Mouse (Mus musculus): ENCODE results near the gene Dgkg. TPM values are rescaled to one million over a fixed set of nuclear protein-coding genes. Genes with fewer than 3 reads are reported as not detected.

Dgkg gene
- polyA plus RNA-seq, 2 experiments = 0.28 to 0.46 TPM

GRCm38 (mm10) chr16:22479322-22479721, 177.7 kb downstream of the Dgkg start:
- Histone ChIP-seq H3K9ac (replicated peaks) (no peak overlapping the region), H3K9me3 (ENCODE audit: control insufficient read depth, low read length) (no peaks in the 10 kb centered on the region), H3K27me3 (ENCODE audit: control insufficient read depth, insufficient read depth, low read length) (no peaks in the 10 kb centered on the region), H3K4me1 (replicated peaks; ENCODE audit: control insufficient read depth in 2 of 2, insufficient read depth in 2 of 2, low read length in 1 of 2) (no peaks in the 10 kb centered on the region), H3K36me3 (replicated peaks; ENCODE audit: control insufficient read depth, insufficient read depth, low read depth) (no peaks in the 10 kb centered on the region), H3K4me2 (ENCODE audit: low read depth) (no peak overlapping the region), H3K4me3 (ENCODE audit: insufficient read depth in 1 of 2, low read depth in 2 of 2, low read length in 2 of 2) (no peak overlapping the region), H3K27ac (no peak overlapping the region)
- no peak for DNase-seq (ENCODE audit: low read depth in 3 of 3, low spot score in 3 of 3)
- no peak for TF ChIP-seq EP300 (IDR thresholded peaks at IDR 0.05; ENCODE audit: low read depth)
- TF ChIP-seq CTCF (IDR thresholded peaks at IDR 0.05; ENCODE audit: low read depth) = no peak
- 24% methylated on average over 8 of the region's 8 CpGs for WGBS (ENCODE audit: insufficient replicate concordance)
- ATAC-seq (ENCODE audit: insufficient read depth) = no peak

GRCm38 (mm10) chr16:22471728-22472127, 185.3 kb downstream of the Dgkg start:
- H3K27me3 ChIP-seq (ENCODE audit: control insufficient read depth, insufficient read depth, low read length) = no peaks in the 10 kb centered on the region
- no peaks in the 10 kb centered on the region for H3K36me3 ChIP-seq (replicated peaks; ENCODE audit: control insufficient read depth, insufficient read depth, low read depth)
- DNase-seq (ENCODE audit: low read depth in 3 of 3, low spot score in 3 of 3) (no peak), ATAC-seq (ENCODE audit: insufficient read depth) (no peak)
- H3K9me3 ChIP-seq (ENCODE audit: control insufficient read depth, low read length) = no peaks in the 10 kb centered on the region
- no peaks in the 10 kb centered on the region for H3K4me1 ChIP-seq (replicated peaks; ENCODE audit: control insufficient read depth in 2 of 2, insufficient read depth in 2 of 2, low read length in 1 of 2)
- 44% methylated on average over 2 of the region's 2 CpGs for WGBS (ENCODE audit: insufficient replicate concordance)
- no peak overlapping the region for H3K4me3 ChIP-seq (ENCODE audit: insufficient read depth in 1 of 2, low read depth in 2 of 2, low read length in 2 of 2)
- no peak overlapping the region for H3K9ac ChIP-seq (replicated peaks)
- TF ChIP-seq CTCF (IDR thresholded peaks at IDR 0.05; ENCODE audit: low read depth) (no peak), EP300 (IDR thresholded peaks at IDR 0.05; ENCODE audit: low read depth) (no peak)
- no peak overlapping the region for H3K27ac ChIP-seq
- no peak overlapping the region for H3K4me2 ChIP-seq (ENCODE audit: low read depth)

GRCm38 (mm10) chr16:22469385-22469784, 187.6 kb downstream of the Dgkg start:
- no peaks in the 10 kb centered on the region for H3K36me3 ChIP-seq (replicated peaks; ENCODE audit: control insufficient read depth, insufficient read depth, low read depth)
- WGBS (ENCODE audit: insufficient replicate concordance) = 53% methylated on average over 11 of the region's 11 CpGs
- no peaks in the 10 kb centered on the region for H3K27me3 ChIP-seq (ENCODE audit: control insufficient read depth, insufficient read depth, low read length)
- TF ChIP-seq CTCF (IDR thresholded peaks at IDR 0.05; ENCODE audit: low read depth) = no peak
- no peak for TF ChIP-seq EP300 (IDR thresholded peaks at IDR 0.05; ENCODE audit: low read depth)
- no peak overlapping the region for H3K27ac ChIP-seq
- no peak overlapping the region for H3K9ac ChIP-seq (replicated peaks)
- ATAC-seq (ENCODE audit: insufficient read depth) (no peak), DNase-seq (ENCODE audit: low read depth in 3 of 3, low spot score in 3 of 3) (no peak)
- H3K4me3 ChIP-seq (ENCODE audit: insufficient read depth in 1 of 2, low read depth in 2 of 2, low read length in 2 of 2) = no peak overlapping the region
- no peaks in the 10 kb centered on the region for H3K9me3 ChIP-seq (ENCODE audit: control insufficient read depth, low read length)
- no peaks in the 10 kb centered on the region for H3K4me1 ChIP-seq (replicated peaks; ENCODE audit: control insufficient read depth in 2 of 2, insufficient read depth in 2 of 2, low read length in 1 of 2)
- H3K4me2 ChIP-seq (ENCODE audit: low read depth) = no peak overlapping the region

- ATAC-seq (ENCODE audit: insufficient read depth) = no peak
- no peak overlapping the region for H3K4me3 ChIP-seq (ENCODE audit: insufficient read depth in 1 of 2, low read depth in 2 of 2, low read length in 2 of 2)
- H3K9me3 ChIP-seq (ENCODE audit: control insufficient read depth, low read length) = no peaks in the 10 kb centered on the region
- H3K4me2 ChIP-seq (ENCODE audit: low read depth) = no peak overlapping the region
- H3K4me1 ChIP-seq (replicated peaks; ENCODE audit: control insufficient read depth in 2 of 2, insufficient read depth in 2 of 2, low read length in 1 of 2) = no peaks in the 10 kb centered on the region
- H3K36me3 ChIP-seq (replicated peaks; ENCODE audit: control insufficient read depth, insufficient read depth, low read depth) = no peaks in the 10 kb centered on the region
- no peaks in the 10 kb centered on the region for H3K27me3 ChIP-seq (ENCODE audit: control insufficient read depth, insufficient read depth, low read length)
- DNase-seq (ENCODE audit: low read depth in 3 of 3, low spot score in 3 of 3) = no peak
- no peak overlapping the region for H3K27ac ChIP-seq
- H3K9ac ChIP-seq (replicated peaks) = no peak overlapping the region
- TF ChIP-seq CTCF (IDR thresholded peaks at IDR 0.05; ENCODE audit: low read depth) (no peak), EP300 (IDR thresholded peaks at IDR 0.05; ENCODE audit: low read depth) (no peak)
- 61% methylated on average over 2 of the region's 2 CpGs for WGBS (ENCODE audit: insufficient replicate concordance)
These were observed 189.9 kb downstream of the Dgkg start for GRCm38 (mm10) chr16:22467111-22467510.

GRCm38 (mm10) chr16:22466381-22466780, 190.6 kb downstream of the Dgkg start:
- TF ChIP-seq EP300 (IDR thresholded peaks at IDR 0.05; ENCODE audit: low read depth) = no peak
- no peak for TF ChIP-seq CTCF (IDR thresholded peaks at IDR 0.05; ENCODE audit: low read depth)
- H3K9me3 ChIP-seq (ENCODE audit: control insufficient read depth, low read length) = no peaks in the 10 kb centered on the region
- no peaks in the 10 kb centered on the region for H3K36me3 ChIP-seq (replicated peaks; ENCODE audit: control insufficient read depth, insufficient read depth, low read depth)

More at GRCm38 (mm10) chr16:22466381-22466780, 190.6 kb downstream of the Dgkg start:
- Histone ChIP-seq H3K27ac (no peak overlapping the region), H3K4me1 (replicated peaks; ENCODE audit: control insufficient read depth in 2 of 2, insufficient read depth in 2 of 2, low read length in 1 of 2) (no peaks in the 10 kb centered on the region), H3K4me2 (ENCODE audit: low read depth) (no peak overlapping the region), H3K9ac (replicated peaks) (no peak overlapping the region), H3K4me3 (ENCODE audit: insufficient read depth in 1 of 2, low read depth in 2 of 2, low read length in 2 of 2) (no peak overlapping the region), H3K27me3 (ENCODE audit: control insufficient read depth, insufficient read depth, low read length) (no peaks in the 10 kb centered on the region)
- DNase-seq (ENCODE audit: low read depth in 3 of 3, low spot score in 3 of 3) = no peak
- WGBS (ENCODE audit: insufficient replicate concordance) = 58% methylated on average over 11 of the region's 11 CpGs
- ATAC-seq (ENCODE audit: insufficient read depth) = no peak
